Mouse (Mus musculus) limb, embryonic 11.5 days (tissue): ENCODE results near the gene Bbip1. TPM values are rescaled to one million over a fixed set of nuclear protein-coding genes. Genes with fewer than 3 reads are reported as not detected.

Experiments used
- ATAC-seq: fragments of 200-750 bp; cut with Nextera tagmentation; 2 replicates; pipeline ENCODE4 v1.8.0; 2017; ENCODE audit warnings: low read depth; ENCODE audit not compliant: insufficient number of reproducible peaks, low FRiP score, low TSS enrichment
- DNase-seq: peaks from one replicate; pipeline ENCODE4 v3.0.0-alpha.2; 2015; ENCODE audit warnings: low spot score
- H3K27ac ChIP-seq: fragments of 300-500 bp; sonication (generic); replicated peaks from 2 replicates; pipeline ENCODE4 v1.5.1; 2014; ENCODE audit warnings: low read depth, mild to moderate bottlenecking, low read length
- H3K27me3 ChIP-seq: fragments of 300-500 bp; sonication (generic); 2 replicates; pipeline ENCODE4 v1.6.1; 2014; ENCODE audit warnings: mild to moderate bottlenecking, low read length, mixed read lengths; ENCODE audit not compliant: control insufficient read depth, insufficient read depth
- H3K36me3 ChIP-seq: fragments of 300-500 bp; sonication (generic); 2 replicates; pipeline ENCODE4 v1.6.1; 2014; ENCODE audit warnings: mild to moderate bottlenecking, low read length, moderate library complexity, mixed read lengths; ENCODE audit not compliant: control insufficient read depth, insufficient read depth
- H3K4me1 ChIP-seq: fragments of 300-500 bp; sonication (generic); 2 replicates; pipeline ENCODE4 v1.6.1; 2014; ENCODE audit warnings: low read length, mixed read lengths; ENCODE audit not compliant: control insufficient read depth, insufficient read depth
- H3K4me2 ChIP-seq: fragments of 300-500 bp; sonication (generic); 2 replicates; pipeline ENCODE4 v1.6.1; 2014; ENCODE audit warnings: low read depth, mild to moderate bottlenecking, moderate library complexity; ENCODE audit not compliant: severe bottlenecking
- H3K4me3 ChIP-seq: fragments of 300-500 bp; sonication (generic); 2 replicates; pipeline ENCODE4 v1.5.1; 2014; ENCODE audit warnings: low read depth, low read length
- H3K9ac ChIP-seq: fragments of 300-500 bp; sonication (generic); 2 replicates; pipeline ENCODE4 v1.6.1; 2014; ENCODE audit warnings: mild to moderate bottlenecking, low read length
- H3K9me3 ChIP-seq: fragments of 300-500 bp; sonication (generic); 2 replicates; pipeline ENCODE4 v1.6.1; 2016; ENCODE audit warnings: low read length; ENCODE audit not compliant: control insufficient read depth
- WGBS: fragments of 180-500 bp; shearing (Covaris S2); extraction: QIAGEN DNeasy Blood & Tissue Kit; methylation state at CpG from one replicate; pipeline ENCODE4 v1.1.7; 2014; 5-methylcytosine and 5-hydroxymethylcytosine counted together
- polyA plus RNA-seq: library from polyadenylated mRNA; unstranded; fragments of >200 nt; fragmentation: Nextera tagmentation; extraction: Ambion mirVana; gene quantifications from 2 replicates; pipeline ENCODE4 v1.2.1, GENCODE M21; 2014

Bbip1 gene
- polyA plus RNA-seq, 1 experiment from 2014 or later = 98.0 TPM

- Histone ChIP-seq H3K36me3 (no peaks in the 10 kb centered on the region), H3K4me1 (peaks cover 24% of the 10 kb centered on the region), H3K9me3 (no peaks in the 10 kb centered on the region), H3K27ac (no peak overlapping the region; the same call in 1 of the 2 replicates), H3K9ac (no peak overlapping the region), H3K4me2 (no peak overlapping the region), H3K27me3 (no peaks in the 10 kb centered on the region), H3K4me3 (no peak overlapping the region)
- ATAC-seq (no peak), DNase-seq (no peak)
- WGBS = 85% methylated on average over 2 of the region's 2 CpGs
Measured at GRCm38 (mm10) chr19:53891569-53891968, 52.9 kb downstream of the Bbip1 start.

- DNase-seq = no peak
- no peaks in the 10 kb centered on the region for H3K36me3 ChIP-seq
- peaks cover 24% of the 10 kb centered on the region for H3K4me1 ChIP-seq
Measured at GRCm38 (mm10) chr19:53890781-53891251, 53.6 kb downstream of the Bbip1 start.

GRCm38 (mm10) chr19:53890274-53890673 is 54.2 kb downstream of the Bbip1 start:
- Histone ChIP-seq H3K4me1 (peaks cover 24% of the 10 kb centered on the region), H3K9ac (no peak overlapping the region), H3K4me2 (no peak overlapping the region), H3K36me3 (no peaks in the 10 kb centered on the region), H3K9me3 (no peaks in the 10 kb centered on the region), H3K4me3 (no peak overlapping the region), H3K27me3 (no peaks in the 10 kb centered on the region), H3K27ac (no peak overlapping the region)
- no peak for DNase-seq
- WGBS = 70% methylated on average over 5 of the region's 5 CpGs
- no peak for ATAC-seq

More at GRCm38 (mm10) chr19:53890781-53891251, 53.6 kb downstream of the Bbip1 start:
- H3K27ac ChIP-seq = no peak overlapping the region
- 64% methylated on average over 5 of the region's 5 CpGs for WGBS
- H3K9me3 ChIP-seq = no peaks in the 10 kb centered on the region
- H3K4me2 ChIP-seq = no peak overlapping the region
- H3K9ac ChIP-seq = no peak overlapping the region
- no peak overlapping the region for H3K4me3 ChIP-seq
- no peaks in the 10 kb centered on the region for H3K27me3 ChIP-seq
- no peak for ATAC-seq

GRCm38 (mm10) chr19:53889555-53889954 is 54.9 kb downstream of the Bbip1 start:
- no peak for DNase-seq
- no peaks in the 10 kb centered on the region for H3K9me3 ChIP-seq
- H3K9ac ChIP-seq = no peak overlapping the region
- H3K4me3 ChIP-seq = no peak overlapping the region
- WGBS = 65% methylated on average over 5 of the region's 5 CpGs
- no peaks in the 10 kb centered on the region for H3K27me3 ChIP-seq
- H3K4me1 ChIP-seq = peaks cover 21% of the 10 kb centered on the region
- no peaks in the 10 kb centered on the region for H3K36me3 ChIP-seq
- no peak for ATAC-seq
- H3K27ac ChIP-seq = no peak overlapping the region
- no peak overlapping the region for H3K4me2 ChIP-seq

GRCm38 (mm10) chr19:53888331-53888730 is 56.1 kb downstream of the Bbip1 start:
- H3K9ac ChIP-seq = no peak overlapping the region
- H3K4me2 ChIP-seq = no peak overlapping the region
- no peak overlapping the region for H3K27ac ChIP-seq
- H3K4me3 ChIP-seq = no peak overlapping the region
- DNase-seq (no peak), ATAC-seq (no peak)
- no peaks in the 10 kb centered on the region for H3K36me3 ChIP-seq
- WGBS = 71% methylated on average over 9 of the region's 9 CpGs
- no peaks in the 10 kb centered on the region for H3K9me3 ChIP-seq
- no peaks in the 10 kb centered on the region for H3K27me3 ChIP-seq
- peaks cover 15% of the 10 kb centered on the region for H3K4me1 ChIP-seq

- ATAC-seq = no peak
- H3K9ac ChIP-seq = no peak overlapping the region
- DNase-seq = no peak
Measured at GRCm38 (mm10) chr19:53887822-53888221, 56.6 kb downstream of the Bbip1 start.

GRCm38 (mm10) chr19:53886576-53887370 is 57.7 kb downstream of the Bbip1 start:
- WGBS = 91% methylated on average over 10 of the region's 10 CpGs
- no peaks in the 10 kb centered on the region for H3K9me3 ChIP-seq
- no peak overlapping the region for H3K4me3 ChIP-seq
- no peak overlapping the region for H3K4me2 ChIP-seq
- no peak for DNase-seq
- H3K4me1 ChIP-seq = peaks cover under 1% of the 10 kb centered on the region; the same call in 1 of the 2 replicates
- ATAC-seq = no peak
- no peaks in the 10 kb centered on the region for H3K27me3 ChIP-seq
- H3K27ac ChIP-seq = no peak overlapping the region
- no peaks in the 10 kb centered on the region for H3K36me3 ChIP-seq
- no peak overlapping the region for H3K9ac ChIP-seq

More at GRCm38 (mm10) chr19:53887822-53888221, 56.6 kb downstream of the Bbip1 start:
- peaks cover 11% of the 10 kb centered on the region for H3K4me1 ChIP-seq
- no peak overlapping the region for H3K4me2 ChIP-seq
- H3K4me3 ChIP-seq = no peak overlapping the region
- H3K36me3 ChIP-seq = no peaks in the 10 kb centered on the region
- H3K27ac ChIP-seq = no peak overlapping the region
- no peaks in the 10 kb centered on the region for H3K27me3 ChIP-seq
- H3K9me3 ChIP-seq = no peaks in the 10 kb centered on the region
- WGBS = 86% methylated on average over 3 of the region's 3 CpGs

- ATAC-seq = no peak
Measured at GRCm38 (mm10) chr19:53885450-53885849, 59.0 kb downstream of the Bbip1 start.

More at GRCm38 (mm10) chr19:53885450-53885849, 59.0 kb downstream of the Bbip1 start:
- H3K9me3 ChIP-seq = no peaks in the 10 kb centered on the region
- H3K4me2 ChIP-seq = no peak overlapping the region
- DNase-seq = no peak
- H3K27ac ChIP-seq = no peak overlapping the region
- H3K4me3 ChIP-seq = no peak overlapping the region
- no peaks in the 10 kb centered on the region for H3K4me1 ChIP-seq
- H3K36me3 ChIP-seq = no peaks in the 10 kb centered on the region
- WGBS = 77% methylated on average over 10 of the region's 10 CpGs
- H3K27me3 ChIP-seq = no peaks in the 10 kb centered on the region
- H3K9ac ChIP-seq = no peak overlapping the region
